Mouse (Mus musculus): ENCODE data around the gene Lst1. TPM values are rescaled to one million over a fixed set of nuclear protein-coding genes. Genes with fewer than 3 reads are reported as not detected.

The Lst1 gene
- polyA plus RNA-seq, 1 experiment, result 24.8 TPM

- Histone ChIP-seq H3K4me3 (replicated peaks) (peak overlapping the region; percentile 96), H3K27me3 (replicated peaks) (no peaks in the 10 kb centered on the region), H3K36me3 (replicated peaks; ENCODE audit: low read length) (peaks cover 55% of the 10 kb centered on the region), H3K9me3 (no peaks in the 10 kb centered on the region), H3K4me1 (peaks cover 55% of the 10 kb centered on the region)
- TF ChIP-seq FLI1 (IDR thresholded peaks at IDR 0.05; ENCODE audit: low read length) (no peak), GATA1 (IDR thresholded peaks at IDR 0.05; ENCODE audit: borderline replicate concordance, low read length) (no peak)
These were observed 24.7 kb downstream of the Lst1 start for GRCm38 (mm10) chr17:35163326-35164081.

DNA sequence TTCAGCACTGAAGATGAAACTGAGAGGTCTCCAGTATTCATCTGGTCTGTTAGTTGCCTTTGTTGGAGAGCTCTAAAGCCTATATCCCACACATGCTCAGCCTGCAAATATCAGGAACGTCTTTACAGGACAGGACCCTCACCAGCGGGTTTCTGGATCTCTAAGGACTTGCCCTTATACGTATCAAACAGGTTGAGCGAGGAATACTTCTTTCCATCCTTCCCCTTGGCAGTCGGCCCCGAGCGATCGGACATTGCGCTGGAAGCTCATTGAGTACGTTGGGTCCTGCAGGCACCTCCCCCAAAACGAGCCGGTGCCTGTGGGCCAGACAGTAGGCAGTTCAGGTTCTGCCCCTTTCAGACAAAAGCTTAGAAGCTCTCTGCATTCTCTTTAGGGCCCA lies 25.5 kb downstream of the Lst1 start:
- peak overlapping the region; percentile 96 for H3K4me3 ChIP-seq (replicated peaks)

DNA sequence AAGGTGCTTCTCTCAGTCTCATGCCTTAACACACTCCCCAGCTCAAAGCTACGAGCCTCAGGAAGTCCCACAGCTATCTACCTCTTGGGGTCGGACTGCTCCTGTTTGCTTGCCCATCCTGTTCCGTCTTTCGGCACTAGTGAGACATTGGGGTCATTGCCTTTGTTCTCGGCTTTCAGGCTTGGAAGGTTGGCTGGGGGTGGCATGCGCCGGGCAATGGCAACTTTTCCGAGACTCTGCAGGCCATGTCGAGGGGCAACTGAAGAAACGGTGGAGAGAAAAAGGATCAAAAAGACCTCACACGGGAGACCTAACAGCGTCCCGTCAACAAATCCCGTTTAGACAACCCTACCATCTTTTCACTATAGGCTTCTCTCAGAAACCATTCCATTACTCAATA lies 26.1 kb downstream of the Lst1 start:
- H3K4me1 ChIP-seq, result peaks cover 45% of the 10 kb centered on the region
- no peaks in the 10 kb centered on the region for H3K9me3 ChIP-seq
- peaks cover 65% of the 10 kb centered on the region for H3K36me3 ChIP-seq (replicated peaks; ENCODE audit: low read length)
- H3K4me3 ChIP-seq (replicated peaks), result peak overlapping the region; percentile 71
- TF ChIP-seq GATA1 (IDR thresholded peaks at IDR 0.05; ENCODE audit: borderline replicate concordance, low read length) (no peak), FLI1 (IDR thresholded peaks at IDR 0.05; ENCODE audit: low read length) (no peak)
- H3K27me3 ChIP-seq (replicated peaks), result no peaks in the 10 kb centered on the region

More for the DNA sequence above, 25.5 kb downstream of the Lst1 start:
- no peaks in the 10 kb centered on the region for H3K9me3 ChIP-seq
- no peaks in the 10 kb centered on the region for H3K27me3 ChIP-seq (replicated peaks)
- peaks cover 60% of the 10 kb centered on the region for H3K36me3 ChIP-seq (replicated peaks; ENCODE audit: low read length)
- TF ChIP-seq GATA1 (IDR thresholded peaks at IDR 0.05; ENCODE audit: borderline replicate concordance, low read length) (no peak), FLI1 (IDR thresholded peaks at IDR 0.05; ENCODE audit: low read length) (no peak)
- peaks cover 47% of the 10 kb centered on the region for H3K4me1 ChIP-seq

GRCm38 (mm10) chr17:35161421-35161820 lies 26.8 kb downstream of the Lst1 start:
- TF ChIP-seq FLI1 (IDR thresholded peaks at IDR 0.05; ENCODE audit: low read length) (no peak), GATA1 (IDR thresholded peaks at IDR 0.05; ENCODE audit: borderline replicate concordance, low read length) (no peak)
- Histone ChIP-seq H3K4me3 (replicated peaks) (peak overlapping the region; percentile 26), H3K36me3 (replicated peaks; ENCODE audit: low read length) (peaks cover 72% of the 10 kb centered on the region), H3K4me1 (peaks cover 40% of the 10 kb centered on the region), H3K27me3 (replicated peaks) (no peaks in the 10 kb centered on the region), H3K9me3 (no peaks in the 10 kb centered on the region)

GRCm38 (mm10) chr17:35159638-35160037 lies 28.6 kb downstream of the Lst1 start:
- Histone ChIP-seq H3K27me3 (replicated peaks) (no peaks in the 10 kb centered on the region), H3K4me1 (peaks cover 44% of the 10 kb centered on the region), H3K4me3 (replicated peaks) (no peak overlapping the region), H3K9me3 (no peaks in the 10 kb centered on the region), H3K36me3 (replicated peaks; ENCODE audit: low read length) (peaks cover 90% of the 10 kb centered on the region)
- TF ChIP-seq FLI1 (IDR thresholded peaks at IDR 0.05; ENCODE audit: low read length) (no peak), GATA1 (IDR thresholded peaks at IDR 0.05; ENCODE audit: borderline replicate concordance, low read length) (no peak)

- H3K4me1 ChIP-seq, result peaks cover 44% of the 10 kb centered on the region
- H3K36me3 ChIP-seq (replicated peaks; ENCODE audit: low read length), result peaks cover 96% of the 10 kb centered on the region
- no peak for TF ChIP-seq GATA1 (IDR thresholded peaks at IDR 0.05; ENCODE audit: borderline replicate concordance, low read length)
- no peak for TF ChIP-seq FLI1 (IDR thresholded peaks at IDR 0.05; ENCODE audit: low read length)
- H3K4me3 ChIP-seq (replicated peaks), result no peak overlapping the region
- H3K9me3 ChIP-seq, result no peaks in the 10 kb centered on the region
- no peaks in the 10 kb centered on the region for H3K27me3 ChIP-seq (replicated peaks)
These were observed 29.2 kb downstream of the Lst1 start for GRCm38 (mm10) chr17:35158850-35159593.

- H3K4me3 ChIP-seq (replicated peaks), result no peak overlapping the region
- TF ChIP-seq GATA1 (IDR thresholded peaks at IDR 0.05; ENCODE audit: borderline replicate concordance, low read length), result no peak
- no peak for TF ChIP-seq FLI1 (IDR thresholded peaks at IDR 0.05; ENCODE audit: low read length)
- no peaks in the 10 kb centered on the region for H3K27me3 ChIP-seq (replicated peaks)
- H3K4me1 ChIP-seq, result peaks cover 35% of the 10 kb centered on the region
- peaks cover 100% of the 10 kb centered on the region for H3K36me3 ChIP-seq (replicated peaks; ENCODE audit: low read length)
- no peaks in the 10 kb centered on the region for H3K9me3 ChIP-seq
These were observed 30.5 kb downstream of the Lst1 start for GRCm38 (mm10) chr17:35157661-35158175.

DNA sequence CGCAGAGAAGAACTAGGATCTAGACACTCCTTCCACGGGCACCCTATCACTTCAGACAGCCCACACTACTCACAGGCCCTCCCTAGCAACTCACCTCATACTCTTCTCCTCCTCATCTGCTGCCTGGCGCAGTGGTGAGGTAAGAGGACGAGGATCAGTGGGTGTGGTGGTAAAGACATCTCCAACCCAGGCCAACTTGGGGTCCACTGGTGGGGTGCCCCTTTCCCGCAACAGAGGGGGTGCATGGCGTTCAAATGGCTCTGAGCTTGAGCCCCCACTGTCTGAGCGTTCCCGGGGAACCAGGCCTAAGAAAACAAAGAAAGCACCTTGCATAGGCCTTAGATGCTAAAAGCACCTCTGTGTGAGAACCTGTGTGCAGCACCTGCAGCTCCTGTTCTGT lies 31.0 kb downstream of the Lst1 start:
- Histone ChIP-seq H3K27me3 (replicated peaks) (no peaks in the 10 kb centered on the region), H3K4me3 (replicated peaks) (peak overlapping the region; percentile 28), H3K4me1 (peaks cover 30% of the 10 kb centered on the region), H3K36me3 (replicated peaks; ENCODE audit: low read length) (peaks cover 100% of the 10 kb centered on the region), H3K9me3 (no peaks in the 10 kb centered on the region)
- TF ChIP-seq FLI1 (IDR thresholded peaks at IDR 0.05; ENCODE audit: low read length) (no peak), GATA1 (IDR thresholded peaks at IDR 0.05; ENCODE audit: borderline replicate concordance, low read length) (no peak)

DNA sequence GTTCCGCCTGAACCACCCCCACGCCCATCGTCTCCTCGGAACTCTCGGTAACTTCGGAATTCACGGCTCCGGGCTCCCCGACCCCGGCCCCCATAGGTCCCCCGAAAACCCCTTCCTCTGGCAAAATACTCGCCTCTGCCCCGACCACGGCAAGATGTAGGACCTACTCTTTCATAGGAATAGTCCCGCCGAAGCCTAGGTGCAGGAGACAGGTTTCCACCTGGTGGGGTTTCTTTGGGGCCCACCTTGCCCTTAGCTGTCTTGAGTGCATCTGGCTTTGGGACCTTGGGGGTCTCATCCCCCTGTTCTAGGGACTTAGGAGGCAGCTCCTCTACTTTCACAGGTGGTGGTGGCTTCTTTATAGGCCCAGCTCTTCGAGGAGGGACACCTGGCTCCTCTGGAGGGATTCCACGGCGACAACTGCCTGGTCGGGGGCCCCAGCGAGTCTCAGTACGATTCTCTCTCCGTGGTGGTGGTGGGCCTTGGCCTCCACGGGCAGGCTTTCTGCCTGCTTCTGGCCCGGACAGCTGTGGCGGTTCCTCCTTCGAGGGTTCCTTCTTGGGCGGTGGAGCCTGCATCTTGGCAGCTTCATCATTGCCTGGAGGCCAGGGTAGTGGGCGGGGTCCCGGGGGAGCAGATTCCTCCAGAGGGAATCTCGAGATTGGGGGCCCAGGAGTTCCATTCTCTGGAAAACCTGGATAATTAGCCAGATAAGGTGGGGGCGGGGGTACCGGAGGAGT lies 31.6 kb downstream of the Lst1 start:
- no peak for TF ChIP-seq GATA1 (IDR thresholded peaks at IDR 0.05; ENCODE audit: borderline replicate concordance, low read length)
- no peak for TF ChIP-seq FLI1 (IDR thresholded peaks at IDR 0.05; ENCODE audit: low read length)
- Histone ChIP-seq H3K36me3 (replicated peaks; ENCODE audit: low read length) (peaks cover 99% of the 10 kb centered on the region), H3K4me3 (replicated peaks) (no peak overlapping the region), H3K27me3 (replicated peaks) (no peaks in the 10 kb centered on the region), H3K9me3 (no peaks in the 10 kb centered on the region), H3K4me1 (peaks cover 24% of the 10 kb centered on the region)

Data from megakaryocyte, embryonic 14.5 days (primary cell).